Mouse (Mus musculus): Measurements from ENCODE around the gene Polr2f. TPM values are rescaled to one million over a fixed set of nuclear protein-coding genes. Genes with fewer than 3 reads are reported as not detected.

Polr2f gene
- total RNA-seq, 2 experiments from 2014 or later, result 95.2 to 109 TPM

DNA sequence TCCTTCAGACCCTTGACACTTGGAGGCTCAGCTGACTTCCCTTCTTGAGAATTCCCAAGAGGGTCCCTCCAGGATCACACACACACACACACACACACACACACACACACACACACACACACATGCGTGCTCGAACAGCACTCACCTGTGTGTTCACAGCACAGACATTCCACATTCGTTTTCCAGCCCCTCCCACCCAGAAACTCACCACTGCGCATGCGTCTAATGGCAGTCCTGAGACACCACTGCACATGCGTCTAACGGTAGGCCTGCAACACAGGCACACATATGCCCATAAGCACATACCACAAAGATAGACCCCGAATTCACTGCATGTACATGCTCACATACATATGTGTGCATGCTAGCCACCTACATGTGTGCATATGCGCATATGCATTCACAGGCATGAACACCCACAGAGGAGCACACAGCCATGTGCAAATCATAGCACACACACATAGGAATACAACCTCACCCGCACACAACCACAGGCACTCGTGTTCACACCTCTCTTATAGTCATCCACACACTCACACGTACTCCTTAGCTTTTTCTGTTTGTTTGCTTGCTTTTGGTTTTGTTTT, 58.7 kb downstream of the Polr2f start:
- no peak for DNase-seq (ENCODE audit: low spot score in 2 of 2)
- intact Hi-C loops (cut with DNase I), result no loop called here

Other genes with a start within 250 kb of the Polr2f start
- gene Gm49510, start 241.3 kb upstream of the Polr2f start, total RNA-seq (2021), result under 1 TPM in 1 of 2 experiments, not detected in 1; 0.97 TPM
- 10 to 100 TPM; 23.7 to 31.5 TPM for gene Sh3bp1, start 241.2 kb upstream of the Polr2f start, total RNA-seq (2021)
- gene Pdxp, start 227.1 kb upstream of the Polr2f start, total RNA-seq (2021), result 100 to 1,000 TPM; 159 to 192 TPM
- gene Lgals1, start 214.3 kb upstream of the Polr2f start, total RNA-seq (2021), result 10 to 100 TPM; 19.3 to 25.0 TPM
- 10 to 100 TPM; 39.5 to 42.1 TPM for gene Nol12, start 206.1 kb upstream of the Polr2f start, total RNA-seq (2021)
- gene Triobp, start 193.3 kb upstream of the Polr2f start, total RNA-seq (2021), result 10 to 100 TPM; 14.3 to 19.5 TPM
- gene H1f0, start 112.6 kb upstream of the Polr2f start, total RNA-seq (2021), result 100 to 1,000 TPM in 1 of 2 experiments, 10 to 100 TPM in 1; 87.0 to 113 TPM
- not detected for gene Galr3, start 99.1 kb upstream of the Polr2f start, total RNA-seq (2021)
- gene Ankrd54, start 78.1 kb upstream of the Polr2f start, total RNA-seq (2021), result 10 to 100 TPM; 14.1 to 19.0 TPM
- gene Eif3l, start 65.8 kb upstream of the Polr2f start, total RNA-seq (2021), result 10 to 100 TPM; 62.6 to 65.3 TPM
- gene Micall1, start 32.1 kb upstream of the Polr2f start, total RNA-seq (2021), result 10 to 100 TPM; 26.8 to 28.0 TPM
- 10 to 100 TPM; 12.6 to 13.2 TPM for gene 1700088E04Rik, start 244 bp downstream of the Polr2f start, total RNA-seq (2021)
- gene Sox10, start 24.2 kb downstream of the Polr2f start, total RNA-seq (2021), result 10 to 100 TPM; 29.2 to 29.8 TPM
- gene Pick1, start 88.2 kb downstream of the Polr2f start, total RNA-seq (2021), result 10 to 100 TPM; 48.9 to 50.4 TPM
- 1 to 10 TPM in 1 of 2 experiments, under 1 TPM in 1; 0.20 to 1.2 TPM for gene Gm49486, start 88.4 kb downstream of the Polr2f start, total RNA-seq (2021)
- gene Slc16a8, start 113.8 kb downstream of the Polr2f start, total RNA-seq (2021), result under 1 TPM in 1 of 2 experiments, not detected in 1; 0.17 TPM
- gene Baiap2l2, start 144.5 kb downstream of the Polr2f start, total RNA-seq (2021), result 1 to 10 TPM; 3.5 to 4.5 TPM
- 10 to 100 TPM; 21.7 to 25.9 TPM for gene Pla2g6, start 187.4 kb downstream of the Polr2f start, total RNA-seq (2021)
- 1 to 10 TPM; 1.6 to 2.0 TPM for gene Maff, start 205.6 kb downstream of the Polr2f start, total RNA-seq (2021)

All from left cerebral cortex, postnatal 36 days (tissue).